Mouse (Mus musculus) retina, embryonic 14.5 days (tissue): ENCODE measurements around the gene Tesc.
A peak's percentile ranks its signal among the peaks of the same experiment; 100 is the strongest.

Experiments used
- DNase-seq: peaks from one replicate; pipeline ENCODE4 v3.0.0-alpha.2; 2015; ENCODE audit warnings: low spot score

The Tesc gene

DNA sequence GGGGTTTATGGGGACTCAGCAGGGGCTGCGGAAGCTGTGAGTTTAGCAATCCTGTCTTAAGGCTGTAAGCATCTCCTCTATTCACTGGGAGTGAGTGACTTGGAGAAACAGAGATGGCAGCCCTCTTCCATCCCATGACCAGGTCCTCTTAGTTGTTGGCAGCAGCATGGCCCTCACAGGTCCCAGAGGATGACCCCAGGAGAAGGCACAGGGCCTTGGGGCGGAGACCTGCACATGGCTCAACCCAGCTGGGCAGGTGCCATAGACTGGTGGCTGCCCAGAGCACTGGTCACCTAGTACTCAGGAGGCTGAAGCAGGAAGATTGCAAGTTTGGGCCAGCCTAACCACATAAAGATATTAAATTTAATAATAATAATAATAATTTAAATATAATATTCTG is 11.9 kb upstream of the Tesc start:
- DNase-seq: no peak

- DNase-seq: no peak
These were observed 10.0 kb upstream of the Tesc start for GRCm38 (mm10) chr5:118017527-118017926.

- no peak for DNase-seq
These were observed 7.6 kb upstream of the Tesc start for GRCm38 (mm10) chr5:118019905-118020304.

GRCm38 (mm10) chr5:118023053-118023452 is 4.5 kb upstream of the Tesc start:
- no peak for DNase-seq

DNA sequence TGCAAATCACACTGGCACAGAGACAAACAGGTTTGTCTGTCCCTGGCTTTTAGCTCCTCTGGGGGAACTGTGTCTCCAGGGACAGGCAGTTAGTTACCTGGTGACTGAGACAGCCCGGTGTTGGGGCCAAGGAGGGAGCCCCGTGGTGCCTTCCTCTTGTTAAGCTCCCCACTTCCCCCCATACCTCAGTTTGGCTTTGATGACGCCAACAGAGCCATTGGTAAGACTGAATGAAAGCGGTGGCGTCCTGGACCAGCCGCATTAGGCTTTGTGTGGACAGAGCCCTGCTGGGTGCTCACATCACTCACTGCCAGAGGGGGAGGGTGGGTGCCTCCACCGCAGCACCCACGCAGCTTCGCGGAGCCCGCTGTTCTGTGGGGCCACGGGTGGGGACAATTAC is 1.7 kb upstream of the Tesc start:
- DNase-seq: no peak

DNA sequence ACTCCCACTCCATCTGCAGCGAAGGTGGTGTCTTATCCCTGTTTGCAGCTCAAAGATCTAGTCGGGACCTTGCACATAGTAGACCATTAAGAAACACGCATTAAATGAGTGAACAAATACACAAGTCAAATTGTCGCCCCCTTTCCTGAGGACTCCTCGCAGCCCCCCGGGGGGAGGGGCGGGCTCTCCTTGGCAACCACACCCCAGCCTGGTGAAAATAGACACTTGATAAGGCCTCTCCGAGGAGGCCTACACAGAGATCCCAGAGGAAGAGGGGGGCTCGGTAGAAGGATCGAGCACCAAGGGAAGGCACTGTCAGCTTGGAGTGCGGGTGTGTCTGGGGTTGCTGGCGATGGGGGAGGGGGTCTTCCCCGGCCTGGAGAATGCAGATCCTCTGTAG is 1.2 kb upstream of the Tesc start:
- no peak for DNase-seq

DNA sequence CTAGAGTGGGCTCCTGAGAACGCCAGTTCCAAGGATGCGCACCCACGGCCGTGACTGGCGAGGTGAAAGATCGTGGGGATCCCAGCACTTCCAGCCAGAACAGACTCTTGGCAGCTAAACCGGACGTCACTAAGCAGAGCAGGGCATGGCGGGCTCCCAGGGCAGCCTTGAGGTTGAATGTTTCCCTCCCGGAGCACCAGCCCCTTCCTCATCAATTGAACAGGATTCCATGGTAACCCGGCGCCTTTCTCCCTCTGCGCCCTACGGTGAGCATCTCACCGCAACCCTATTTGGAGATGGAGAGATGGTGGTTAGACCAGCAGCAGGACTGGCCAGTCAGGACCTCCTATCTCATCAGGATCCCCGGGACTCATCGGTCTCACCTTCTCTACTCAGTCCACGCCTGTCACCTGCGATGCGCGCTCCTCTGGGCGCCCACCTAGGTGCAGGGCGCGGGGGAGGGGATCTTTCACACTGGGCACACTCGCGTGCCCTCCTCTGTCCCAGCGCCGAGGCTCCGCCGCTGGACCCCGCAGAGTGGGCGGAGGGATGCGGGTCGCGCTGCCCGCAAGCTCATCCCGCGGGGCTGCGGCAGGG is 344 bp upstream of the Tesc start:
- peak; percentile 39 for DNase-seq

- DNase-seq: no peak
These were observed 870 bp downstream of the Tesc start for GRCm38 (mm10) chr5:118028191-118029034.

GRCm38 (mm10) chr5:118029035-118029408 is 1.5 kb downstream of the Tesc start:
- no peak for DNase-seq

DNA sequence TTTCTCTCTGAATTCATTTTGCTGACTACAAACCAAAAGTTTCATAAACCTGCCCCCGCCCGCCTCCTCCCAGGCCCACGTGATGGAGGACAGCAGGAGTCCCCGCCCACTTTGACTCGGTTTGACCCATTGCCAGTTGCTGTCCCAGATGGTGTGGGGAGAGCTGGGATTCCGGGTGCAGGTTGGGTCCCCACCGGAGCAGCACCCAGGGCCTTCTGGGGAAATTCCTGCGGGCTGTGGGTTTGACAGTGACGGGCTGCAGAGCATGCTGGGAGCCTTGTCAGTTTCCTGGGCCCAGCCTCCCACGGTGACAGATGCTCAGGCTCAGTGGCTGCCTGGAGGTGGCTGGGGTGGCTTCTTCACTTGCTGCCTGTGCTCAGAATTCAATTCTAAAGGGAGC is 1.9 kb downstream of the Tesc start:
- peak; percentile 58 for DNase-seq

DNA sequence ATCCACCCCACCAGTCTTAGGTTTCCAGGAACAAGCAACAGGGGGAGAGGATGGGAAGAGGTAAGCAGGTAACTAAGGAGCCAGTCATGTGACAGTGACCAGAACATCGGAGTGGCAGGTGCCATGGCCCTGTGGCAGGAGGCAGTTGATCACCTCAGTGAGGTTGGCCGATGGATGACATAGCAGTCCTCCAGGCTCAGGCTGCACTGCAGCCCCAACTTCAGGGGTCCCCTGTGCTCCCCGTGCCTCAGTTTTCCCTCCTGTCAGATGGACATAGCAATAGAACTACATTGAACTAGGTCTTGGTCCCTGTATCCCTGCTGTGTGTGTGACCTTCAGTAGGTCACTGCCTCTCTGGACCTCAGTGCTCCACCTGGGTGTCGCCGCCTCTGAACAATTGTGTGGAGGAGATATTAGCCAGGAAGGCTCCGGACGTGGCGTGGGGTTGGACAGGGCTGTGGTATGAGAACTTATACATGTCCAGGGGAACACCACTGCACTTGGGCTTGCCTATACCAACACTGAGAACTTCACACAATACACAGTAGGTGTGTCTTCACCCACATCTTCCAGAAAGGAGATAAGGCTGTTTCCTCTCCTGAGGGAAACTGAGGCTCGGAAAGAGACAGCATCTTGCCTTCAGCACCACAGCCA is 2.6 kb downstream of the Tesc start:
- no peak for DNase-seq

DNA sequence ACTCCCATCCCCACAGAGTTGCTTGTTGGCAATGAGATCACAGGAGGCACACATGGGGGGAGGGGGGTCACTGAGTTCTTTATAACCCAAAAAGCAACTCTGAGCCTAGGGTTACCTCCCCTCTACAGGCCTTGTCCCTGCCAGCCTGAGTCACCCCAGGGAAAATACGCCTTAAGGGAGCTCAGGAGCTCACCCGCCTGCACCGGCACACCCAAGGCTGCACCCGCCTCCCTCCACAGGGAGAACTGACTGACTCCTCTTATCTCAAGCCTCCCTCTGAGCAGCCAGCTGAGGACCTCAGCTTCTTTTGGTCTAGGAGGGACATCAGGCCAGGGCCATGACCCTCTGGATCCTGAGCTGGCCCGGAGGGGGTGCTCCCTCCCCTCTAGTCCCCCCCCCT is 3.5 kb downstream of the Tesc start:
- no peak for DNase-seq

GRCm38 (mm10) chr5:118031508-118031907 is 4.0 kb downstream of the Tesc start:
- no peak for DNase-seq

DNA sequence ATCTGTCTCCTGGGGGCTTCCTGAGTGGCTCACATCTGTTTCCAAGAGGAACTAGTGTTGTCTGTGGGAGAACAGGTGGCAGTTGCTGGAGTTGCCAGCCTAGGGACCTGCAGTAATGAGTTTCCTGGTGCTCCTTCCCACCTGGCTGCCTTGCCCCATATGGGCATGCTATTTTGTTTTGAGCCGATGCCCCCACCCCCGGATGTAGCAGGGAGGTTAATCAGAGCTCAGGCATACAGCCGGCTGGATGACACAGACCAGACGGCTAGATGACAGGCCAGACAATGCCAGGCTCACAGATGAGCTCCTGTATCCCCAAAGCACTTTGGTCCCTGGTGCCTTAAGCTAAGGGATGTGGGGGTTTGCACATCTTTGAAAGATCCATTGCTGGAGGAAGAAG is 5.8 kb downstream of the Tesc start:
- no peak for DNase-seq

GRCm38 (mm10) chr5:118033740-118034139 is 6.2 kb downstream of the Tesc start:
- no peak for DNase-seq

- DNase-seq: no peak
These were observed 7.1 kb downstream of the Tesc start for GRCm38 (mm10) chr5:118034632-118035031.

GRCm38 (mm10) chr5:118035786-118036185 is 8.2 kb downstream of the Tesc start:
- no peak for DNase-seq

DNA sequence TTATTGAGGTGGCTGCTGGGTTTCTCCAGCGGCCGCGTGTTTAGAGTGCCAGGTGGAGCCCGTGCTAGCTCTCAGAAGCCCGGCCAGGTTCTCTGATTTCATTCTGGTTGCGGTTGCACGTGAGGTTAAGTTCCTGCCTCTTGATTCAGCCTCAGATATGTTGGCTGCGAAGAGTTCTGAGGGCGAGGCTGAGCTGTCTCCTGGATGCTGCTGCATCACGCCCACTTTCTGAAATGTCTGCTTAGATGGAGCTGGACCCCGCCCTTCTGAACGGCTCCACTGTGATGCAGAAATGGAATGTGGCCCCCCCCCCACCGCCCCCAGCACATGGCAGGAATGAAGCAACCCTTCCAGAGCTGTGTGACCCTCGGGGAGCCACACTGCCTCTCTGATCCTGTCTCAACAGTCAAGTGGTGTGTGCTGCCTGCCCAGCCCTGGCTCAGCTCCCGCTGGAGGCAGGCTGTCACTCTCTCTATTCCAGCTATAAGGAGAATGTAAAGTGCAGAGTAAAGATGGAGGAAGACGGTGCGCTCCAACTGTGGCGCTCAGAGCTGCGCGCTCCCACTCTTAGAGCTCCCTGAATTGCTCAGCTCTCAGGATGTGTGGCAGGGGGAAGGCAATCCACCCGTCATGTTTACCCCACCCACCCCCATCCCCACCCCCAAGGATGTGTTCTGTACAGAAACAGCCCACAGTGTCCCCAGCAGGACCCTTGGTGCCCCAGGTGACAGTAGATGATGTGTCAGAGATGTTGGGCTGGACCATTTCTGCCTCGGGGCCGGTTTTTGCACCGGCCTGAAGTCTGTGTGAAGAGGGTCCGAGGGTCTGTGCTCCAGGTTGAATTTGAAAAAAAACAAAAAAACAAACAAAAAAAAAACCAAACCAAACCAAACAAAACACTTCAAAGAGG is 9.6 kb downstream of the Tesc start:
- DNase-seq: no peak

- DNase-seq: peak; percentile 69
These were observed 10.4 kb downstream of the Tesc start for GRCm38 (mm10) chr5:118037798-118038484.

GRCm38 (mm10) chr5:118039241-118039668 is 11.7 kb downstream of the Tesc start:
- no peak for DNase-seq

DNA sequence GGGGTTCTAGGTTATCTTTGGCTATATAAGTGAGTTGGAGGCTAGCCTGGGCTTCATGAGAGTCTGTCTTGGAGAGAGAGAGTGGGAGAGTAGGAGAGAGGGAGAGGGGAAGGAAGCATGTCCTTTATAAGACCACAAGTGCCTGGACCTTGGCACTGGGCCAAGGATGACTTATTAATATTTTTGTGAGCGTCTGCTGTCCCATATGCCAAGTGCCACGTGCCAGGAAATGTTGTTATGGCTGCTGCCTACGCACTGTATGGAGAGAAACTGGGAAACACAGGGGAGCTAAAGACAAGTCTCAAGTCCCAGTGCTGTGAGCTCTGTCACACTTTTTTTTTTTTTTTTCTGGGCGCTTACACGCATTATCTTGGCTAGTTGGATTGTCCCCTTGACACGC is 15.1 kb downstream of the Tesc start:
- DNase-seq: no peak

DNA sequence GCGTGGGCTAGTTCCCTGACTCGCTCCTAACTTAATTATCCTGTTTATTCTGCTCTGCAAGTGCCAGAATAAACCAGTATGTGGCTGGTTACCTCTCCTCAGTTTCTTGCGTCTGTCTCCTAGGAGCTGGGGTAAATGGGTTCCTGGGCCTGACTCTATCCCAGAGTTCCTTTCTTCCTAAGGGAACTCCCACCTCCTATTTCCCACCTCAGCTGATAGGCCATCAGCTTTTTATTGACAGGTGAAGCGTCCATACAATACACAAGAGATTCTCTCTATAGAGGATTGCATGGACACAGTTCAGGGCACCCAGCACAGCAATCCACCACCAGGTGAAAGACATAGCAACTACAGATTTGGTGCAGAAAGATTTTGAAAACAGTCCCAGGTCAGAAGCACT is 16.2 kb downstream of the Tesc start:
- DNase-seq: no peak
